Mouse (Mus musculus) T-helper 1 cell (primary cell): ENCODE measurements around the gene Fstl3.
"Not testable (repeated sequence)": the region's sequence is repeated elsewhere in the genome, so short reads cannot be mapped to it uniquely, and the experiment has no call there.

Source experiments
- in situ Hi-C: fragments of 300-600 bp; cut with MboI, MseI; formaldehyde crosslinking; loops from one replicate; pipeline ENCODE4 v1.15.1; 2025; ENCODE audit warnings: high pct_unique_total_duplicates

Fstl3 gene

DNA sequence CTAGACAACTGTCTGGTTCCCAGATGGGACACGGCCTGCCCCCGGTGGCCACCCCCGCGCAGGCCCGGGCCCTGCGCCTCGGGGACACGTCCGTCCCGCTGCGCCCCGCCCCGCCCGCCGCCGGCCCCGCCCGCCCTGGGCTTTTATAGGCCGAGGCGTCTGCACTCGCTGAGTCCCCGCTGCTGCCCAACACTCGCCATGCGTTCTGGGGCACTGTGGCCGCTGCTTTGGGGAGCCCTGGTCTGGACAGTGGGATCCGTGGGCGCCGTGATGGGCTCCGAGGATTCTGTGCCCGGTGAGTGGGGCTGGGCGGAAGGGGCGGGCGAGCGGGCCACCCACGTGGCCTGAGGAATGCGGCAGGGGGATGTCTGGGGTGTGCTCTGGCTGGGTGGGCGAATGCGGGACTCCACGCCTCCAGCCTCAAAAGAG, at the start of gene Fstl3:
Gene Fstl3 (plus strand): TSS at position 170 of the 429 bp plus-strand sequence.
- in situ Hi-C loops = no loop called here

DNA sequence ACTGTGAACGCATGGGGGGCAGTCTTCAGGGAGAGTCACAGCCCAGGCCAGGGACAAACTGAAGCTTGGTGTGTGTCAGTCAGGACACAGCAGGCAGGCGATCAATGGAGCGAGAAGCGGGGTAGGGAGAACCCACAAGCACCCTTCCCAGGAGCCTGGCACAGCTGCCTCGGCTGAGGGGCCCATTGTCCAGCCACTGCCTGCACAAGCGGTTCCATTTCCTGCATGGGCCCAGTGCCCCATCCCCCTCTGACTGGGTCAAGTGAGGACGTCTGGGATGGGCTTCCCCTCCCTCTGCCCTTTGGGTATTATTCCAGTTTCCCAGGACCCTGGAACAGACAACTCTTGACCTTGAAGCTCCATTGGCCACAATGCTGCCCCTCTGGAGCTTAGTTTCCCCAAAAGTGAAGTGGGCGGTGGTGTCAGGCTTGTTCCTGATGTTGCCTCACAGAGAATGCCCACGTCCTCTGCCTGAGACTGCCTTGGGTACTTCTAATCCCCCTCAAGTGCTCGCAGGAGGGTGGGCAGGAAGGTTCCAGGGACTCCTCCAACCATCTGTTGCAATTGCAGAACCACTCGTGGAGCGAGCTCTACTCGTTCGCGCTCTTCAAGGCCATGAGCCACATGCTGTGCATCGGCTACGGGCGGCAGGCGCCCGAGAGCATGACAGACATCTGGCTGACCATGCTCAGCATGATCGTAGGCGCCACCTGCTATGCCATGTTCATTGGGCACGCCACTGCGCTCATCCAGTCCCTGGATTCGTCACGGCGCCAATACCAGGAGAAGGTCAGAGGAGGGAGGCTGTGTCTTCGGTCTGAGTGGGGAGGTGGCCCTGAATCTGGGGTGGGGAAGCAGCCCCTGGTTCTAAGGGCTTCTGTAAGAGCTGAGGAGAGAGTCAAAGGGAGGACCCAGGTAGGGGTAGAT, 48.5 kb upstream of the Fstl3 start:
- in situ Hi-C loops = no loop called here

DNA sequence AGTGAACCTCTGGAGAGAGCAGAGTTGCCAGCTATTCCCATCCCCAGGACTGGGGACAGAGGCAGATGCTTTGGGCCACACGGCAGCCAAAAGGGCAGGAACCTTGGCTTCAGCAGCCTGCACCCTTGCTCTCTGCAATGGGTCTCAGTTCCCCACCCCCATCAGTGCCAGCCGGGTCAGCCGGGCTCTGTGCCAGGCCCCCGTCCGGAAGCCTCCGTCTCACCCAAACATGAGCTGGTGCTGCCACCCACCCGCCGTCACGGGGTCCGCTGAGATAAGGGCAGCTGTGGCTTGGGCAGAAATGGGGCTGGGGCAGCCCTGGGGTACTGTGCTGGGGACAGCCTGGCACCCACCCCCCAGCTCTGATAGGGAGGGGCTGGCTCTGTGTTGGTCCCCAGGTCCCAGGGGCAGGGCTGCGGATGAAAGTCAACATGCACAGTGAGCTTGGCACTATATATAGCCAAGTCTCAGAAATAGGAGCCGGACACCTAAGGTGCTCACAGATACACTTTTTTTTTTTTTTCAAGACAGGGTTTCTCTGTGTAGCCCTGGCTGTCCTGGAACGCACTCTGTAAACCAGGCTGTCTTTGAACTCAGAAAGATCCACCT, 47.6 kb upstream of the Fstl3 start:
- in situ Hi-C loops = no loop called here

DNA sequence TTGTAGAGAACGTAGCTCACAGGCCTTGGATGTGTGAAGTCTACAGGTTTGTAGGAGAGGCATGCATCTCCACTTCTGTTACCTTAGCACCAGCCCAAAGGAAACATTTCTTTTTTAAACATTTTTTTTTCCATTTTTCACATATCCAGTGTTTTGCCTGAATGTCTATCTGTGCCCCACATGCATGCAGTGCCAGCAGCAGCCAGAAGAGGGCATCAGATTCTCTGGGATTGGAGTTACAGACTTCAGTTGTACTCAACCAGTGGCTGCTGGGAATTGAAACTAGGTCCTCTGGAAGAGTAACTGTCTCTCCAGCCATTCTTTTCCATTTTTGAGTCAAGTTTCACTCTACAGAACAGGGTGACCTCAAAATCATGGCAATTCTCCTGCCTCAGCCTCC, 44.6 kb upstream of the Fstl3 start:
- in situ Hi-C loops = no loop called here

DNA sequence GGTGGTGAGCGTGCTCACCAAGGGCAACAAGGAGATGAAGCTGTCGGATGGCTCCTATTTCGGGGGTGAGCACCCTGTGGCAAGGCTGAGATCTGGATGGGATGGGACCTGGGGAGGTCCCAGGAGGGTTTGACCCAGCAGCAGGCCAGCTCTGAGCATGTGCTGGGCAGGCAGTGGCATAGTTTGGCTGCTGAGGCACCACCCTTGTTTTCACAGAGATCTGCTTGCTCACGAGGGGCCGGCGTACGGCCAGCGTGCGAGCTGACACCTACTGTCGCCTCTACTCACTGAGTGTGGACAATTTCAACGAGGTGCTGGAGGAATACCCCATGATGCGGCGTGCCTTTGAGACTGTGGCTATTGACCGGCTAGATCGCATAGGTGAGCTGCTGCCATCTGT, 43.2 kb upstream of the Fstl3 start:
- in situ Hi-C loops = no loop called here

DNA sequence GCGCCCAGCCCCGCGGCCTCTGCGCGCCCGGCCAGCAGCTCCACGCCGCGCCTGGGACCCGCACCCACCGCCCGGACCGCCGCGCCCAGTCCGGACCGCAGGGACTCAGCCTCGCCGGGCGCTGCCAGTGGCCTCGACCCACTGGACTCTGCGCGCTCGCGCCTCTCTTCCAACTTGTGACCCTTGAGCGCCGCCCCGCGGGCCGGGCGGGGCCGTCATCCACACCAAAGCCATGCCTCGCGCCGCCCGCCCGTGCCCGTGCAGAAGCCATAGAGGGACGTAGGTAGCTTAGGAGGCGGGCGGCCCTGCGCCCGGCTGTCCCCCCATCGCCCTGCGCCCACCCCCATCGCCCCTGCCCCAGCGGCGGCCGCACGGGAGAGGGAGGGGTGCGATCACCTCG, 41.7 kb upstream of the Fstl3 start:
- in situ Hi-C loops = no loop called here

DNA sequence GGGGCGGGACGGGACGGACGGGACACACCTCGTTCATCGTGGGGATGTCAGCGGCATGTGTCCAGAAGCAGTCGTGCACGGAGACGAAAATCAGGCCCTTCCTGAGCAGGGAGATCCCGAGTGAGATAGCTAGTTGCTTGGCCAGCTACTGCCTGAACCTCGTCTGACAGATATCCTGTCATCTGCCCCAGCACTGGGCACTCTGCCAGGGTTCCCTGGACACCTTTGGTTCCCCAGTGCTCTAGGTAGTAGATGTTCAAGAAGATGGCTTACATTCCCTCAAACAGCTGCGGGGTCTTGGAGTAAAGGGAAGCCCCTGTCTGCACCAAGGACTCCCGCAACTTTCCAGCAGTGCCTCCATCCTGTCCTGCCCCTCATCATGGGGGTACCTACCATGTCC, 40.4 kb upstream of the Fstl3 start:
- in situ Hi-C loops = no loop called here

DNA sequence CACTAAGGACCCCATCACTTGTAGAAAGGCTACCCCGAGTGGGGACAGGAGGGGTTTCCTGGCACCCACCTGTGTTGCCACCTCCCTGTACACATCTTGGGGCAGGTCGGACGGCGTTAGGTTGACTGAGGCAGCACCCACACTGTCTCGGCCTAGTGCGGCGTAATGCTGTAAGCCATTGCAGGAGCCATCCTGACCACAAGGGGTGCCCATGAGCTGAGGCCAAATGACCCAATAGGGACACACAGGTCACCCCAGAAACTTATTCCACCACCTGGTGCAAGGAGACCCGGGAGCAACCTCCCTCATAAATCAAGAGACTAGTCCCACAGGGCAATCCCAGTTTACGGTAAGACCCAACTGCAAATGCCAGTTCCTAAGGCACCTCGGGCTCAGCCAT, 38.8 kb upstream of the Fstl3 start:
- in situ Hi-C loops = no loop called here

DNA sequence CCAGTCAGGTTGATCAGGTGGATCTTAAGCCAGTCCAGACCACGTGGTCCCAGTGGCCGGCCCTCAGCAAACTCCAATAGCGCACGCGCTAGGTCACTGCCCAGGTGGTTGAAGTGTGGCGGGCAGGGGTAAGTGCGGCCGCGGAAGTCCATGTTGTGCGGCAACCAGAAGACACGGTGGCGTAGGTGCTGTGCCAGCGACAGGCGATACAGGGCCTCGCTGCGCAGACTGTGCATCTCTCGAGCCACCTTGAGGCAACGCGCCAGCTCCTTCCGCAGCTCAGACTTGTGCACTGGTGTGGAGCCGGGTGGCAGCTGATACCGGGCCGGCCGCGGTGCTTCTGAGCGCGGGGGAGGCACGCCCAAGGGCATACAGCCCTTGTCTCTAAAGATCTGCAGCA, 37.8 kb upstream of the Fstl3 start:
- in situ Hi-C loops = no loop called here

DNA sequence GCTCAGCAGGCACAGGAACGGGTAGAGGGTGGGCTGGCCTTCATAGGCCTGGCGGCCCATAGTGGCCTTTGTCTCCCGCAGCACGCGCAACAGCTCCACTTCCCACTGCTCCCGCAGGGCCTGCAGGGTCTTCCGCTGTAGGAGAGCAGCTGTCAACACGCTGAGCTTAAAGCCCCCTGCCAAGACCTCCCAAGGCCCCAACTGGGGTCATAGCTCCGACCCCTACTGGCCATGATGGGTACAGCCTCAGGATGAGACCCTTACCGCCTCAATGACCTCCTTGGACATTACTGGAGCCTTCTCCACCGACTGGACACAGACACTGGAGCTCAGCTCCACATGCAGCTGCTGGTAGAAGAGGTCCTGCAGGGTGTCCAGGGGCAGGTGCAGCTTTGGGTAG, 36.2 kb upstream of the Fstl3 start:
- in situ Hi-C loops = no loop called here

DNA sequence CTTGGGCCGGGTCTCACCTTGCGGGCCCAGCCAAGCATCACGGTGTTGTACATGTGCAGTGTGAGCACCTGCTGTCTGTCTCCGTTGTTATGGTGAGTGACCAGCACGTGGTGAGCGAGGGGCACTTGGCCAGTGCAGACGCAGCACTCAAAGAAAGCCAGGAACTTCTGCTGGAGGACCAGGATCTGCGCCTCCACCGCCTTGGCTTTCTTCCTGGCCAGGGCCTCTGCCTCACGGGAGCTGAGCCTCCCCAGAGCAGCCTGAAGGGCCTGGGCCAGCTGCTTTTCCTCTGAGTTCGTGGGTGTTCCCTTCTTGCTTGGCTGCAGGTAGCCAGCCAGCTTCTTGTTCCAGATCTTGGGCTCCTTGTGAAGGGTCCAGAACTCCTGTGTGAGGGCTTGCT, 33.9 kb upstream of the Fstl3 start:
- in situ Hi-C loops = no loop called here

DNA sequence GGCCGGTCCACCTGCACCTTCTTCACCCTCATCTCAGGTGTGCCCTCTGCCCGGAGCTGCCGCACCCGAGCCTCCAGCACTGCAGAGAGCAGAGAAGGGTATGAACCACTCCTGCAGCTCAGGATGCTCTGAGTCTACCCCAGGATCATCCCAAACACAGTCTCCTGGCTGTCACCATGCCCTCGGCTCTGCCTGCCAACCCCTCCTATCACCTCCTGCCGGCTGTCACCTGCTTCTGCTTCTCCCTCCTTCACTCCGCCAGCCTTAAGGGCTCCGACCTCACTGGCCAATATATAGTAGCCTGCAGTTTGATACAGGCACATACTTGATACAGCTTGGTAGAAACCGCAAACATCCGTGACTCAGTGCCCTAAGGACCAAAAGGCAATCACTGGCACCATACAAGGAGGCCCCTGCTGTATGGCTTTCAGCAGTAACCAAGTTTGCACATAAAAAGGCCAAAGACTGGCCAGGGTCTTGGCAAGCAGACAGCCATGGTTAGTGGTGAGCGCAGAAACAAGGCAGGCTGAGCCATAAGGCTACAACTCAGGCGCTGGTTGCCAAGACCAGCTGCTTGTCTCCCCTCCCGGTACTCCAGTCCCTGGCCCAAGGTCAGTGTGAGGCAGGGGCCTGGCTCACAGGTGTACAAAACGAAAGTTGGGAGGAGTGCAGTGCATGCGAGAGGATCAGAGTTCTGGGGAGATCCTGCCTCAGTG, 33.3 kb upstream of the Fstl3 start:
- in situ Hi-C loops = no loop called here

DNA sequence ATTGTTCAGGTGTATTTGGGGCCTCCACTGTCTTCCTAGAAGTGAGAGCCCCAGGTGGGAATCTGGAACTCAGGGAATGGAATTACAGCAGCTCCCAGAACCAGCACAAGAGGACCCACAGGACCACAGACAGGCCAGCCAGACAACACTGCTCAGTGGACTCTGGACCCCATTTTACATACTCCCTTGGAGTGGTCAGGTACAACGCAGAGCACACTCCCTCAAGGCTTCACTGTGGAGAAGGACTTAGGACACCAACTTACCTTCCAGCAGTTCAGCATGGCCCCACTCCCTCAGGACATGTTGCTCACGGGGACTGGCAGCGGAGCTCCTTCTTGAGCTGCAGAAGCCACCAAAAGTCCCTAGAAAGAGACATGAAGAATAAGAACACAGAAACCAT, 31.7 kb upstream of the Fstl3 start:
- in situ Hi-C loops = no loop called here

DNA sequence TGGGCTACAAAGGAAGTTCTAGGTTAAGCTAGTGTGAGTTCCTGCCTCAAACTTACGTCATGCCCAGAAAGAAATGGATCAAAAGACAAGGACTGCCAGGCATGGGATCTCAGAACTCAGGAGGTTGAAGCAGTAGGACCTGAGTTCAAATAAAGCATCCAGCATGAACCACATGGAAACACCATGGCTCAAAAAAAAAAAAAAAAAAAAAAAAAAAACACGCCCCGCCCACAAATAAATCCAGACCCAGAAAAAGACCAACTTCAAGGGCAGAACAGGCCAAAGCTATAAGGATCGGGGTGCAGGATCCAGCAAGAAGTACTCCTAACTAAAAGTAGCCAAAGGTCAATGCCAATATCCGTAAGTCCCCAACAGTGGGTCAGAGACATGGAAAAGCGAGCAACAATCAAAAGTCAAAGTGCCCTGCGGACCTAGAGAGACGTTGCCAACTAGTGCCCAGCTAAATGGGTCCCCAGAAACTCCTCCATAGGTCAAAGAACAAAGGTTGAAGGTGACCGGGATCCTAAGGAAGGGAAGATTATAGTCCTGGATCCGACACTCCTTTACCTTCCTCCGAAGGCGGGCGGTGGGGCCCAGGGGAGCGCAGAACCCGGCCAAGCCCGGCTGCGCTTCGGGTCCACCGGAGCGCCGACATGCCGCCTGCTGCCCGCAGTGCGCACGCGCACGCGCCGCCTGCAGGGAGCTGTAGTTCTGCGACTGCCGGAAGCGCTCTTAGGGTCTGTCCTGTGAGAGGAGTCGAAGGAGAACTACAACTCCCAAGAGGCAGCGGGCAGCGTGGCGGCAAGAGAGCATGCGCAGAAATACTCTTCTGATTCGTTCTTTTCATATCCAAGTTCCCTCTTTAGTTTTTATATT, 30.9 kb upstream of the Fstl3 start, which contains the start of gene Polrmt:
Gene Polrmt (minus strand): TSS at position 684 of the 876 bp plus-strand sequence.
- in situ Hi-C loops = no loop called here

DNA sequence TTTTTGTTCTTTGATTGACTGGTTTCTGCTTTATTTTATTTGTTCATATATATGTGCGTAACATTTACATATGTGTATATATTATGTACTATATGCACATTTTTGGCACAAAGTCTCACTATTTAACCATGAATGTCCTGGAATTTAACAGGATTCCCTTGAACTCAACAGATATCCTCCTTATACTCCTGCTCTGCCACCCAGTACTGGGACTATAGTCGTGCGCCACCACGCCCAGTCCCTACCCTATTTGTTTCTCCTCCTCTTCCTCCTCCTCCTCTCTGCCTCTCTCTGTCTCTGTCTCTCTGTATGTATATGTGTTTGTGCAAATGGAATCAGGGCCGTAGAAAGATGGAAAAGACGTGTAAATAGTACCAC, 30.3 kb upstream of the Fstl3 start:
- in situ Hi-C loops = no loop called here

DNA sequence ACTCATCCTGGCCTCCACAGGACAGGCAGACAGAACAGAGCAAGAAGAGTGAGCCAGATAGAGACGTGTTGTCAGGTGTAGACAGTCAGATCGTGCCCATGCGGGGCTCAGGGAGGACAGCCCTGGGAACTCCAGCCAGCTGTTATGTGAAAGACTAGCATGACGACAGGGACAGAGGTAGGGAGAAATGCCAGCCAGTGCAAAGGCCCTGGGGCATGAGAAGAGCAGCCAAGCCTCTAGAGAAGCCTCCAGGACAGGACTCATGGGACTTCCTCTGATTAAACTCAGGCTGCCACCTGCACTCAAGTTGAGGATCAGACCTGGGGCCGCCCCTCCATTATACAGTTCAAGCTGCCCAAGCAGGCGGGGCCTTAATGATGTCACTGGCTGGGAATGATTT, 28.6 kb upstream of the Fstl3 start:
- in situ Hi-C loops = no loop called here

DNA sequence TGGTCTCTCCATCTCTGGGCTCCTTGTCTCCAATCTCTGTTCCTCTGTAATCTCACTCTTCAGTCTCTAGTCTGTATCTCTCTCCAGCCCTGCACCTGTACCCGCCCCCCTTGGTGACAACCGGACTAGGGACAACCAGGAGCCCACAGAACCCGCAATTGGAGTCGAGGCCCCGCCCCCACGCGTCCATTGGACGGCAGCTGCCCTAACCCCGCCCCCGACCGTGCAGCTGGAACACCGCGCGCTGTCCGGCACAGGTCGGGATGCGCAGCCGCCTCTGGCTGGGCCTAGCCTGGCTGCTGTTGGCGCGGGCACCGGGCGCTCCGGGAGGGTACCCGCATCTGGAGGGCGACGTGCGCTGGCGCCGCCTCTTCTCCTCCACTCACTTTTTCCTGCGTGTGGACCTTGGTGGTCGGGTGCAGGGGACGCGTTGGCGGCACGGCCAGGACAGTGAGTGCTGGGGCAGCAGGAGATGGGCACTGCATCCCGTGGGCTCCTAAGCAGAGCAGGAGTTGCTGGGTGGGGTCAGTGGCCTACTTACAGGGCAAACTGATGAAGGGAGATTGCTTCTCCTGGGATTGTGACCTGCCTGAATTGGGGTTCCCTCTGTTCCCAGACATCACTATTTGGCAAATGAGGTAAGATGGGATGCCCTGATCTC, 22.1 kb upstream of the Fstl3 start, which contains the start of gene Fgf22:
Gene Fgf22 (plus strand): TSS at position 221 of the 661 bp plus-strand sequence.
- in situ Hi-C loops = no loop called here

DNA sequence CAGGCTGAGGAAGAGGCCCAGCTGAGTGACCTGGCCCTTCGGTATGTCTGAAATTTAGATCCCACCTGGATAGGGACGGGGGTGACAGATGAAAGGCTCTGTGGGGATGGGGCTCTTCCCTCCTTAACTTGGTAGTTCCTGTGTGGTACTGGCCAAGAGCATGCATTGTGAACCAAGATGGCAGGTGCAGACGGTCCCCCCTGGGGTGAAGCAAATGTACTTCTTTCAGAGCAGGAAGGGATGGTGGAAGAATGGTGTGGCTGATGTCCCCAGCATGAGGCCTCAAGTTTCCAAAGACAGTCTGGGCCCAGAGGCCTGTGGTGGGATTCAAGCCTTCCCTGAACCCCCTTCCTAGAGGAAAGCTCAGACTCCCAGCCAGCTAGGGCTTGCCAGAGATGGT, 21.2 kb upstream of the Fstl3 start:
- in situ Hi-C loops = no loop called here

DNA sequence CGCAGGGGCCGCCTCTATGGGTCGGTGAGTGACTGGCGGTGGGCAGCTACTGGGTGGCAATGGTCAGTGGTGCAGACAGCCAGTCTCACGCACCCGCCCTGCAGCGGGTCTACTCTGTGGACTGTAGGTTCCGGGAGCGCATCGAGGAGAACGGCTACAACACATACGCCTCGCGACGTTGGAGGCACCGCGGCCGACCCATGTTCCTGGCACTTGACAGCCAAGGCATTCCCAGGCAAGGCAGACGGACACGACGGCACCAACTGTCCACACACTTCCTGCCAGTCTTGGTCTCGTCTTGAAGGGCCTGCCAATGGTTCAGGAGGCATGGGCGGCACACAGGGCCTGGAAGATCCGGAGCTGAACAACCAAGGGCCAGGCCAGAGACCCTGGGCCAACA, 20.4 kb upstream of the Fstl3 start:
- in situ Hi-C loops = no loop called here

DNA sequence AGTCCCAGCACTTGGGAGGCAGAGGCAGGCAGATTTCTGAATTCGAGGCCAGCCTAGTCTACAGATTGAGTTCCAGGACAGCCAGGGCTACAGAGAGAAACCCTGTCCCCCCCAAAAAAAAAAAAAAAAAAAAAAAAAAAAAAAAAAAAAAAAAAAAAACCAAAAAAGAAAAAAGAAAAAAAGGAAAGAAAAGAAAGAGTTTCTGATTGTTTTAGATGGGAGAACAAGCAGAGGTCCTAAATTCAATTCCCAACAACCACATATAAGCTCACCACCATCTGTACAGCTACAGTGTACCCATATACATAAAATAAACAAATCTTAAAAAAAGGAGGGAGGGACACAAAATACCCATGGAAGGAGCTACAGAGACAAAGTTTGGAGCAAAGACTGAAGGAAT, 17.4 kb upstream of the Fstl3 start:
- in situ Hi-C loops = not testable (repeated sequence)

DNA sequence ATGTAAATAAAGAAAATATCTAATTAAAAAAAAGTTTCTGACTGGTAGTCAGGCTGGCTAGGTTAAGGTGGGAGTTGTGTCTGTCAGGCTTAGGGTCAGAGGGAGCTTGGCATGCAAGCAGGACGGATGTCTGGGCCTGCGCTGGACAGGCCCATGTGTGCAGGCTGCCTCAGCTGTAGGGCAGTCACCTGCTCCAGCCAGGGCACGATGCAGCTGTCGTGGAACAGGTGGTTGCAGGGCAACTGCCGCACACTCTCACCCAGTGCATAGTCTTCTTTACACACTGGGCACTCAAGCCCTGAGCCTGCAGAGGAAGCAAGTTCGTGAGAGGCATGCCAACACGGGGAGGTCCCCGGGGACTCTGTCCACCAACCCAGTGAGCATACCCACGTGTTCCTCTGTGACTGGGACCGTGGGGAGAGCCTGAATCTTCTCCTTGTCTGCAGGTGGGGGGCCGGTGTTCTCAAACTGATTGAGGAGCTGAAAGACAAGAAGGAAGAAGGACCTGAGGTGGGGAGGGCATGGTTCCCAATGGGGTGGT, 16.4 kb upstream of the Fstl3 start:
- in situ Hi-C loops = no loop called here
